Mouse (Mus musculus) central nervous system, embryonic 11.5 days (tissue): Measurements from ENCODE around the gene Gm17027. TPM values are rescaled to one million over a fixed set of nuclear protein-coding genes. Genes with fewer than 3 reads are reported as not detected.

Experiments
- polyA plus RNA-seq: library from polyadenylated mRNA; depleted of rRNA; stranded (reverse); fragments of >200 nt; gene quantifications from 2 replicates; pipeline ENCODE4 v1.2.3, GENCODE M21; 2012; rRNA removed

Gm17027 gene
- not detected in 2 replicates for polyA plus RNA-seq

DNA sequence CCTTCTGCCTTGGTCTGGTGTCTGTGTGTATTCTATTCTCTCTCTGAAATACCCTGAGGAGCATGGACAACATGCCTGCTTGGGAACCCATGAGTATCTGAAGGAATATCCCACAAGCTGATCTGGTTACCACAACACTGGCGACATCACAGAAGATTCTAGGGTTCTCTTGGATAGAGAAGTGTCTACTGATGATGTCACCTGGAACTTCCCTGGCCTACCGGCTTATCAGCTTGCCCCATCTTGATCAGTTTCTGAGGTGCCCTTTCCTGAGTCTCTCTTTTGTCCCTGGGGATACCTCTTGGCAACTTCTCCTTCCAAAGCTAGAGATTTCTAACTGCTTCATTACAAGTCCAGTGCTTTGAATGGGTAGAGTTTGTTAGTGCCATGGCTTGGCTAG lies at the start of gene Gm17027:
TSS of gene Gm17027 (minus strand) at position 101 of the 400 bp plus-strand sequence.

DNA sequence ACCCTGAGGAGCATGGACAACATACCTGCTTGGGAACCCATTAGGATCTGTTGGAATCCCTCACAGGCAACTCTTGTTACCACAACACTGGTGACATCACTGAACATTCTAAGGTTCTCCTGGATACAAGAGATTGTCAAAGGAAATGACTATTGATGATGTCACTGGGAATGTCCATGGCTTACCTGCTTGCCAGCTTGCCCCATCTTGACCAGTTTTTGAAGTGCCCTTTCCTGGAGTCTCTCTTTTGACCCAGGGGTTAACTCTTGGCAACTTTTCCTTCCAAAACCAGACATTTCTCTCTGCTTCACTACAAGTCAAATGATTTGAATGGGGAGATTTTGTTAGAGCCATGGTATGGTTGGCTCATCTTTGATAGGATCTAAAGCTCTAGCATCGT lies 28.3 kb upstream of the Gm17027 start, which contains the start of gene Gm3573:
TSS of gene Gm3573 (minus strand) at position 101 of the 400 bp plus-strand sequence.

GRCm38 (mm10) chr14:42117269-42117668 lies 45.2 kb downstream of the Gm17027 start, which contains the start of gene Gm7951:
Gene Gm7951, minus strand, starts transcription at chr14:42117369.

Other genes with a start within 250 kb of the Gm17027 start
- gene 1700049E17Rik1, start 237.7 kb downstream of the Gm17027 start, polyA plus RNA-seq, result not detected in 2 replicates
- not detected in 2 replicates for gene 1700024B05Rik, start 218.6 kb downstream of the Gm17027 start, polyA plus RNA-seq
- gene Gm6401, start 194.7 kb downstream of the Gm17027 start, polyA plus RNA-seq, result not detected in 2 replicates
- gene Gm3543, start 179.3 kb downstream of the Gm17027 start, polyA plus RNA-seq, result not detected in 2 replicates
- not detected in 2 replicates for gene Gm7951, start 45.3 kb downstream of the Gm17027 start, polyA plus RNA-seq
- gene Gm3573, start 28.2 kb upstream of the Gm17027 start, polyA plus RNA-seq, result not detected in 2 replicates
- gene Gm17026, start 97.4 kb upstream of the Gm17027 start, polyA plus RNA-seq, result not detected in 2 replicates
- not detected in 2 replicates for gene Gm9611, start 134.7 kb upstream of the Gm17027 start, polyA plus RNA-seq
- not detected in 2 replicates for gene Gm7995, start 147.6 kb upstream of the Gm17027 start, polyA plus RNA-seq